Mouse (Mus musculus): ENCODE results near the gene Slit3.

- TF ChIP-seq CTCF (IDR thresholded peaks at IDR 0.05) (no peak), EP300 (IDR thresholded peaks at IDR 0.05) (no peak)
Observed at GRCm38 (mm10) chr11:35318433-35319020, 197.5 kb downstream of the Slit3 start.

Data from lung, postnatal 0 days (tissue).